Mouse (Mus musculus): ENCODE results near the gene Akp3. TPM values are rescaled to one million over a fixed set of nuclear protein-coding genes. Genes with fewer than 3 reads are reported as not detected.
A peak's percentile ranks its signal among the peaks of the same experiment; 100 is the strongest.

Gene Akp3
- total RNA-seq, 2 experiments from 2014 or later = not detected

DNA sequence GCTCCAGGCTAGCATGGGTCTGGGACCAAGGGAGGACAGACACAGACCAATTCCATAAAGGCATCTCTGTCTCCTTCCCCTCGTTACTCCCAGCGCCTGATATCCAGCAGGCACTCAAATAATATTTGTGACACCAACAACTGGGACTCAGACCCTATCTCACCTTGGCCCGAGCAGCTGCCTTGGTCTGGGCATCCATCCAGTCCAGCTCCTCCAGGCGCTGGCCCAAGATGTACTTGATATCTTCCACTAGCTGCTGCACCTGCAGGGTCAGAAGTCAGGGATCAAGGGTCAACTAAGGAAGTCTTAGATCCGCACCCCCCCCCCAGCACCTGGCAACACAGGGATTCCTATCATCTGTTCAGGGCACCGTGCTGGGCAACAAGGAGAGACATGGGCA, 26.5 kb downstream of the Akp3 start:
- no peak for DNase-seq (ENCODE audit: extremely low spot score in 1 of 2, low spot score in 2 of 2)

DNA sequence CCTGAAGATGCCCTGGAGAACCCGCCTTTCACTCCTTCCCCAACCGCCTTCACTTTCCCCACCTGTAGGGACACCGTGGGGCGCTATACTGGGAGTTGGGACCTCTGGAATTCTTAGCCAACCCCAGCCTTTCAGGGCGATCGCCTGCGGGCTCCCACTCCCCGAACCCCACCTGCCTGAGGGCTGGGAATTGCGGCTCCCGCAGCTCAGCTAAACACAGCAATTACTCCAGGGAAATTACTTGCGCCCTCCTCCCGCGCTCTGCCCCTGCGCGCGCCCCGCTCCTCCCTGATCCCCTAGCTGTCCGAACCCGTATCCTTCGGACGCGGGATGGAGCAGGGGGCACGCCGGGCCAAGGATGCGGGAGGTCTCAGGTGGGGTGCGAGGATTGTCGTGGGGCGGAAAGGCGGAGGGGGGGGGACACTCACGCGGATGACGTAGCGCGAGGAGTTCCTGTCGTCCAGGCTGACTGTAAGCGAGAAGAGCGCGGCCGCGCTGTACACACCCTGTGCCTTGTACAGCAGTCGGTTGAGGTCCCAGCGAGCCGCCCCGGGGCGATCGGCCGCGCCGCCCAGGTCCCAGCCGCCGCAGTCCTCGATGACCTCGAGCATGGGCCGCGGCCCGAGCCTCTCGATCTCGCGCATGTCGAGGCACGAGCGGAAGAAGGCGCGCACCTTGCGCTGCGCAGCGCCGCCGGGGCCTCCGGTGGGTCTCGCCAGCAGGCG, 29.2 kb downstream of the Akp3 start:
- intact Hi-C loops (cut with DNase I) = no loop called here
- peak in 1 of 2 experiments; percentile 26 for DNase-seq (ENCODE audit: extremely low spot score in 1 of 2, low spot score in 2 of 2)

More for the DNA sequence above, 26.5 kb downstream of the Akp3 start:
- intact Hi-C loops (cut with DNase I) = no loop called here

DNA sequence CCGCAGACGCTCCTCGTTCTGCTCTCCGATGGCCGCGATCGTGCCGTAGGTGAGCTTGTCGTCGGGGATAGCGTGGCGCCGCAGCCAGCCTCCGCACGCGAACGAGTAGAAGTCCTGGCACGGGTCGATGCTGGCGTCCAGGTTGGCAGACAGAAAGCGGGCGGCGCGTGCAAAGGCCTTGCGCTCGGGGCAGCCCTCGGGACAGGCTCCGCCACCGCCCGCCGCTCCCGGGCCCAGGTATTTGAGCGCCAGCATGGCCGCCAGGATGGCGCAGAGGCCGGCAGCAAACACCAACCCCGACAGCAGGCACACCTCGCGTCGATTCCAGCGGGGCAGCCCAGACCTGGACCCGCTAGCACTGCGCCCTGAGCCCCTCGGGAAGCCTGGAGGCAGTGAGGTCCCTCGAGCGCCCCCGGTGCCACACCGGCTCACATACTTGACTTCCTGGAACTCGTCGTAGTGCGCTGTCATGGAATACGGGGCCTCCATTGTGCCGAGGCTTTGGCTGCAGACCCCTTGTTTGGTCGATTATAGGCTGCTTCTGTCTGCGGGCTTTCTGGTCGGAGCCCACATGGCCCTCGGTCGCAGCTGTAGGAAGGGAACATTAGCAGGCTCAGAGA, 29.8 kb downstream of the Akp3 start:
- intact Hi-C loops (cut with DNase I) = no loop called here

DNA sequence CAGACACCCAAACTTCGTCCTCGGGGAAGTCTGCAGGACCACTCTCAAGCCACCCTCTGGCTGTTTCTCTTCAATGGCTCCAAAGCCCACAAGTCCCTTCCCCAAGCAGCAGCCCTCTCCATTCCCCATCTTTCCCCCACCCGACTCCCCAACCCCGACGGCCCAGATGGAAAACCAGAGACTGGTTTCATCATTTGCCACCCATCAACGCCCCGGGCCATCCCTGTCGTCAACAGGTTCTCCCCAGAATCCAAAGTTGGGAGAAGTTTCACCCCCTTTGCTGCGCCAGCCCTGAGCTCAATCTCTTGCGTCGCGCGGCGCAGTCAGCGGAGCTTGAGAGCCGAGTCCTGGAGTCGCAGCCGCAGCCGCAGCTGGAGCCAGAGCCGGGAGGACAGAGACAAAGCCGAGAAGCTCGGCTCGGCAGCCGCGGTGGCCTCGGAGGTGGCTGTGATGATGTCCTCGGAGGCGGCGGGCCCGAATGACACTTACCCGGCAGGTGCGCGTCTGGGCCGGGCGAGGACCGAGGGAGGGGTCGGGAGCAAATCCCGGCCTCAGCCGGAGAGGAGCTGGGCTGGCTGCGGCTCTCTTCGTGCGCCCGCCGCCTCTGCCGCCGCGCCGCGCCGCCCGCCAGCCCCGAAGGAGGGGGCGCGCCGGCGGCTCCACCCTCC, 30.9 kb downstream of the Akp3 start:
- DNase-seq (ENCODE audit: extremely low spot score in 1 of 2, low spot score in 2 of 2) = peak in 1 of 2 experiments; percentile 36
- intact Hi-C loops (cut with DNase I) = no loop called here

More for the DNA sequence above, 29.8 kb downstream of the Akp3 start:
- peak in 1 of 2 experiments; percentile 22 for DNase-seq (ENCODE audit: extremely low spot score in 1 of 2, low spot score in 2 of 2)

DNA sequence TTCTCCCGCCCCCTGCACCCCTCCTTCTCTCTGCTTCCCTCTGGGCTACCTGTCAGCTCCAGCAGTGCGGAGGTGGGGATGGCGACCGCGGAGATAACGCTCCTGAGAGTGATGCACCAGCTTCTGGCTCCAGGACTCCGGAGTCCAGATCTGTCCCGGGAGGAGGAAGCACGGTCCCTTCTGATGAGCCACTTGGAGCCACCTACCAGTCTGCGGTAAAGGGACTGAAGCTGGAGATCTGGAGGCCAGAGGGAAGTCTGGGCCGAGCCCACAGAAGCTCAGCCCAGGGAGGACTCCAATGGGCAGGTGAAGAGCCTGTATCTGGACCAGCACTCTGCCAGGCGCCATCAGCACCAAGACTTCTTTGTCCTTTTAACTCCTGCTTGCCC, 31.4 kb downstream of the Akp3 start, which contains the start of gene Ecel1:
Ecel1 (minus strand) TSS at position 323 of the 389 bp plus-strand sequence.
- DNase-seq (ENCODE audit: extremely low spot score in 1 of 2, low spot score in 2 of 2) = no peak
- intact Hi-C loops (cut with DNase I) = no loop called here

DNA sequence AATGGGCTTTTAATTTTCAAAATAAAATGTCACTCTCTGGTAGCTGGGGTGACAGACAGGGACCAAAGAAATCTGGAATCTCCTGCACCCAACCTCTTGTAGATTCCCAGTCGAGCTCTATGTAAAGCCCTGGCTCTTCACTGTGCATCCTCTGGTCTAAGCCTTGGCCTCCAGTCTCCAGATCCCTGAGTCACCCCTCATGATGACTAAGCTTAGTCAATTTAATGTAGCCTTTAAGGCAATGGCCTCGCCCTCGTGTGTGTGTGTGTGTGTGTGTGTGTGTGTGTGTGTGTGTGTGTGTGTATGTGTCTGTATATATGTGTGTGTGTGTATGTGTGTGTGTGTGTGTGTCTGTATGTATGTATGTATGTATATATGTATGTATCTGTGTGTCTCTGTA, 34.6 kb downstream of the Akp3 start:
- DNase-seq (ENCODE audit: extremely low spot score in 1 of 2, low spot score in 2 of 2) = no peak
- intact Hi-C loops (cut with DNase I) = no loop called here

DNA sequence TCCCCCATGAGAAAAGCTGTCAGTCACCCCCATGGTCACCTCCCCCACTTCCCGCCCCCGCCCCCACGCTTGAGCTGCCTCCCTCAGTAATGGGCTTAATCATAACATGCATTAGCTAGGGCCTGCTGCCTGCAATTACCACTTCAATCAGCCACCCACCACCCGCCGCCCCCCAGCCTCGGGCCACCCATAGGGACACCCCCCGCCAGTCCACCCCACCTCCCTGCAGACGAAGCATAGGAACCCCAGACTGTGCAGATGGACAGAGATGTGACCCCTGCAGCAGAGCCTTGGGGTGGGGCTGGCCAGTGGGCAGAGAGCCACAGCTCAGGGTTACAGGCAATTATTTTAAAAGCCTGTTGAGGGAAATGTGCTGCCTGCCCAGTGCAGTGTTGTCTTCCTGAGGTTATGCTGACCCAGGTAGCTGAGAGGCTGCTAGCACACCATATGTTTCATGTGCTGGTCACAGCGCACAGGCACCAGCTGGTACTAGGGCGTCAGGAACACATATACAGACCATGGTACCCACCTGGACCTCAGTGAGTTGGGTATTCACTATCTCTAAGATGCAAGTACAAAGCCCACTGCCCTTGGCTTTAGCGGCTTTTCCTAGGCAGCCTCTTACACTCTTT, 39.5 kb downstream of the Akp3 start:
- no peak for DNase-seq (ENCODE audit: extremely low spot score in 1 of 2, low spot score in 2 of 2)
- intact Hi-C loops (cut with DNase I) = no loop called here

DNA sequence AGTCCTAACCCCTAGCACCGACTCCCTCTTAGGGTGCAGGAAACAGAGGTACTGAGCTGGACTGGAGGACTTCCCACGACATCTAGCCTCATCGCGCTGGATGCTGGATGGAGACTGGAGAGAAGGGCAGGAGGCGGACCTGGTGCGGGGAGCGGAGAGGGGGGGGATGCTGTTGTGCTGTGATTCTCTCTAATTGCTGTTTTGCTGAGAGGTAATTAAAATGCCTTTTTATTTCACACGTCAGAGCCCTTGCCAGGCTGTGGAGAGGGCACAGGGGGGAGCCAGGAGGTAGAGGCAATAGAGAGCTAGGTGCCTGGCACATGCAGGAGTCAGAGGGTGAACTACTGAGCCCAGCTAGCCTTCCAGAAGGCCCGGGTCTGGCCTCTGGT, 40.0 kb downstream of the Akp3 start:
- no peak for DNase-seq (ENCODE audit: extremely low spot score in 1 of 2, low spot score in 2 of 2)
- intact Hi-C loops (cut with DNase I) = no loop called here

DNA sequence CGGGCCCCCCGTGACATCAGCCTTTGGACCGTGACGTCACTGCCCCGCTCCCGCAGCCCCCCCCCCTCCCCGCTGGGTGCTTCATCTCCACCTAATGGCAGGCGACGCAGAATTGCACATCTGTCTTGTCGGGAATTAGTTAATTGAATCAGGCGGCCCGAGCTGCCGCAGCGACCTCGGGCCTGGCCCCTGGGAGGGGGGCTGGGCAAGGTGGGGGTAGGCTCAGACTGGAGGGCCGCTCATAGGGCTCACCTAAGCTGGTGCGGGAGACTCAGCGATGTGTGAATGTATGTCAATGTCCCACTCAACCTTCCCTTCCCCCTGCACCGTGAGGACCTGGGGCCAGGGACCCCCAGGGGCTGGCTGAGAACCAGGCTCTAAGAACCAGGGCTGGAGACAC, 45.7 kb downstream of the Akp3 start:
- intact Hi-C loops (cut with DNase I) = no loop called here
- peak in 1 of 2 experiments; percentile 21 for DNase-seq (ENCODE audit: extremely low spot score in 1 of 2, low spot score in 2 of 2)

DNA sequence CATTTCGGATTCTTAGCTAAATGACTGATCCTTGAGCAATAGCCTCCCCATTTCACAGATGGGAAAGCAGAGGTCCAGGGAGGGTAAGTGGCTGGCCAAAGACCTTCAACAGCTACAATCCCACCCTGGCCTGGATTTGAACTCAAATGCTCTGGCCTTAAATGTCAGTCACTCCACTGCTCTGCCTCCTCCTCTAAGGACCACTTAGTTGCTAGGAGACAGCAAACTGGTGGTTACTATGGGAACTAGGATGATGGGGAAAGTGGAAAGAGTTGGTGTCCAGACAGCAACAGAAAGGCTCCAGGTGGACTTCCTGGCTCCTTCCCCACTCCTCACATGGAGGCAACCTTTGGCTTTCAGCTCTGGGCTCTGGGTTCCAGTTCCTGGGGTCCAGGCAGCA, 46.5 kb downstream of the Akp3 start:
- intact Hi-C loops (cut with DNase I) = no loop called here
- no peak for DNase-seq (ENCODE audit: extremely low spot score in 1 of 2, low spot score in 2 of 2)

DNA sequence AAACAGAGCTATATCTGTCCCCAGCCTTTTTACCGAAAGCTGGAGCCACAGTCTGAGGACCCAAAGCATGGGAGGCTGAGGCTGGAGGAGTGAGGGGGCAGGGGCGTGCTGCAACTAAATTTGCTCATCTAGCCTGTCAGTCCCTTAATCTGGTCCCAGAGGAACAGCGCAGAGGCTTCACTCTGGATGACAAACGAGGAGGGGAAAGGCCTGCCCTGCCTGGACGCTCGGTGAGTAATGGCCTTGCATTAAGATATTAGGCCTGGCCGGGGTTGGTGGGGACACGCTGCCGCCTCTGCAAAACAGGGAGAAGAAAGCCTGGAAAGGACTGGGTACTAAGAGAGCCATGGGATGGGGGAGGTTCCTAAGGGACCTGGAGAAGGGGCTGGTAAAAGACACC, 47.5 kb downstream of the Akp3 start:
- no peak for DNase-seq (ENCODE audit: extremely low spot score in 1 of 2, low spot score in 2 of 2)
- intact Hi-C loops (cut with DNase I) = no loop called here

DNA sequence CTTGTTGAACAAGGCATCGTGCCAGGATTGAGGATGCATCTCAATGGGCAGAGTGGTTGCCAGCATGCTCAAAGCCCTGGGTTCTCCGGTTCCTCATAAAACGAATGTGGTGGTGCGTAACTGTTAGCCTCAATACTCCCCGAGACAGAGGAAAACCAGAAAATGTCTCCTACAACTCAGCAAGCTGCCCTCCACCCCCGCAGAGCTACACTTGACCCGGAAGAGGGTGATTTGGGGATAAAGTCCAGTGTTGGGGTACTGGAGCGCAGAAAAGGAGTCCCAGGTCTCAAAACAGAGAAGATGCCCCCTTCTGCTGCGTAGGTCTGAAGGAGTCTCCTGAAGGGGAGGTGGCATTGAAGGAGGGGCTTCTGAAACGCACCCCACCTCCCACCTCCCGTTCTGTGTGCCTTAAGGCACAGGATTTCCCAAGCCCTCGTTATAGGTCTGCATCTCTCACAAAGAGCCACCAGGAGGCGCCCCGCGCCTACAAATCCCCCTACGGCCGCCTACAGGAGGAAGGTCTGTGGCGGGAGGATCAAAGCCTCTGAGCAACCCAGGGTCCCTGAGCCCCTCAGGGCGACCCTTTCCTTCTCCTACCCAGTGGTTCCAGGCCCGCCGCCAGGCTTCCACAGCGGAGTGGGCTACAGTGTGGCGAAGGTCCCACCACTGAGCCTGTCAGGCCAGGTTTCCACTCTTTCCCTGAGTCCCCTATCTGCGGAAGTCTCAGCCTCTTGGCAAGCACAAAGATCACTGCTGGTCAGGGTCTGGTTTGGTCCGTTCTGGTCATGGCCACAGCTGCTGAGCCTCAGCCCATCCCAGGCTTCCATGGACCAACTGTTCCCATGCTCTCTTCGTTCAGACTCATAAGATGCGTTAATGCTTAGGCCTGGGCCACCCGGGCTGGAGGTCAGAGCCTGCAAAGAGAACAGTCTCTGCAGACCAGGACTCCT, 49.5 kb downstream of the Akp3 start:
- peak; percentile 46 to 75 for DNase-seq (ENCODE audit: extremely low spot score in 1 of 2, low spot score in 2 of 2)
- intact Hi-C loops (cut with DNase I) = no loop called here

DNA sequence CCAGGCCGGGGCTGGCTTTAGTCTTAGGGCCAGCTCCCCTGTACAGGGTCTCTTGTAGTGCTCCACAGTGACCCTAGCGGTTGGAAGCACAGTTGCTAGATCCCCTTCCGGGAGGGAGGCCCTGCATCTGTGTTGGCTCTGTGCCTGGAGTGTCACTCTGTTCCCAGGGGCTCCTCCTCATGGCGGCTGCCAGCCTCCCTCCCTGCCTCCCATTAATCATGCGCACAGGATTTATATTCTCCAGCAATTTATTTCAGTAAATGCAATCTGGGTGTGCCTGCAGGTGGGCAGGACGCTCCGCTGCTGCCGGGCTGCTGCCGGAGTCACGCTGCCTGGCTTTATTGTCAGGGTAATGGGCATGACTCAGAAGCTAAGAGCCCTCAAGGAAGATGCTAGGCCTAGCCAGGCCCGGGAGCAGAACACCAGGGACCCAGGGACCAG, 51.1 kb downstream of the Akp3 start:
- intact Hi-C loops (cut with DNase I) = no loop called here
- peak; percentile 62 to 85 for DNase-seq (ENCODE audit: extremely low spot score in 1 of 2, low spot score in 2 of 2)

Other genes with a start within 250 kb of the Akp3 start
- gene Alppl2, start 35.0 kb upstream of the Akp3 start, total RNA-seq (2021) = not detected
- gene Alpi, start 23.4 kb upstream of the Akp3 start, total RNA-seq (2021) = not detected
- gene Ecel1, start 31.5 kb downstream of the Akp3 start, total RNA-seq (2021) = 1 to 10 TPM; 4.6 to 6.5 TPM
- gene Prss56, start 58.3 kb downstream of the Akp3 start, total RNA-seq (2021) = 1 to 10 TPM; 2.2 to 2.8 TPM
- gene Chrnd, start 65.6 kb downstream of the Akp3 start, total RNA-seq (2021) = not detected
- not detected for gene Chrng, start 79.7 kb downstream of the Akp3 start, total RNA-seq (2021)
- gene Eif4e2, start 88.9 kb downstream of the Akp3 start, total RNA-seq (2021) = 10 to 100 TPM; 83.2 to 84.2 TPM
- 1 to 10 TPM; 6.0 to 7.0 TPM for gene Efhd1, start 139.4 kb downstream of the Akp3 start, total RNA-seq (2021)
- gene Gigyf2, start 202.0 kb downstream of the Akp3 start, total RNA-seq (2021) = 10 to 100 TPM; 73.7 to 77.8 TPM

Measured in left cerebral cortex, postnatal 10 days (tissue).